18 mouse cellular contexts compared by ENCODE assay signal in genomic region chr10:110440396-110440795, GRCm38 (mm10). TPM values are rescaled to one million over a fixed set of nuclear protein-coding genes. Genes with fewer than 3 reads are reported as not detected.
DNase-seq lines count a peak whose midpoint lies in the region; ATAC-seq and TF ChIP-seq lines count a peak whose summit lies in the region.
"Had no signal": no experiment of that assay in that cellular context is flagged by ENCODE, and none has a peak within 500 bp of the region (broad histone marks: within the 10 kb centered on the region; RNA-seq: fewer than 3 reads in every experiment).

No protein-coding gene starts in this region.

- WGBS in hindbrain, postnatal 0 days: 71% methylated on average over 2 of the region's 2 CpGs
- WGBS in midbrain, embryonic 13.5 days: 82% methylated on average over 2 of the region's 2 CpGs

- H3K36me3 ChIP-seq in hindbrain, postnatal 0 days (ENCODE audit: insufficient read depth, low read length): no peaks in the 10 kb centered on the region
- H3K36me3 ChIP-seq in midbrain, embryonic 13.5 days: no peaks in the 10 kb centered on the region
- H3K36me3 ChIP-seq: embryonic facial prominence, embryonic 13.5 days; forebrain, embryonic 10.5 days; limb, embryonic 13.5 days; neural tube, embryonic 13.5 days had no signal

- H3K9ac ChIP-seq in hindbrain, postnatal 0 days (replicated peaks; ENCODE audit: low read length): no peak overlapping the region
- H3K9ac ChIP-seq in midbrain, embryonic 13.5 days (replicated peaks): no peak overlapping the region
- H3K9ac ChIP-seq: embryonic facial prominence, embryonic 13.5 days; limb, embryonic 13.5 days; neural tube, embryonic 13.5 days had no signal

- H3K27ac ChIP-seq in left cerebral cortex, adult 2 months: peak overlapping the region; percentile 69
- H3K27ac ChIP-seq in hindbrain, postnatal 0 days: no peak overlapping the region
- no peak overlapping the region for H3K27ac ChIP-seq in midbrain, embryonic 13.5 days
- H3K27ac ChIP-seq: embryonic facial prominence, embryonic 13.5 days; forebrain, embryonic 10.5 days; limb, embryonic 13.5 days; neural tube, embryonic 13.5 days had no signal

- intact Hi-C loops in left cerebral cortex, adult 2 months (cut with DNase I): loop anchor here (1.0 to 2.0 kb wide), 6 partner anchors 9 to 132 kb away; no protein-coding TSS in a partner anchor
- intact Hi-C loops in heart, postnatal 10 days (cut with DNase I): loop anchor here (5.0 kb wide), 1 partner anchor 207 kb away; no protein-coding TSS in a partner anchor

- H3K4me1 ChIP-seq in hindbrain, postnatal 0 days (ENCODE audit: insufficient read depth, low read length): no peaks in the 10 kb centered on the region
- 0 out of 2 replicates have a peak, but pooled peaks cover 12% of the 10 kb centered on the region for H3K4me1 ChIP-seq in midbrain, embryonic 13.5 days (replicated peaks)
- H3K4me1 ChIP-seq: embryonic facial prominence, embryonic 13.5 days; forebrain, embryonic 10.5 days; limb, embryonic 13.5 days had no signal

- TF ChIP-seq CTCF in left cerebral cortex, adult 2 months (IDR thresholded peaks at IDR 0.05): no peak
- no peak for TF ChIP-seq CTCF in hindbrain, postnatal 0 days (IDR thresholded peaks at IDR 0.05; ENCODE audit: low read depth)

- no peak overlapping the region for H3K4me3 ChIP-seq in left cerebral cortex, adult 2 months
- no peak overlapping the region for H3K4me3 ChIP-seq in hindbrain, postnatal 0 days (ENCODE audit: low read length)
- no peak overlapping the region for H3K4me3 ChIP-seq in midbrain, embryonic 13.5 days (replicated peaks)
- H3K4me3 ChIP-seq: embryonic facial prominence, embryonic 13.5 days; forebrain, embryonic 10.5 days; limb, embryonic 13.5 days; neural tube, embryonic 13.5 days had no signal

- H3K4me2 ChIP-seq in hindbrain, postnatal 0 days (ENCODE audit: low read depth, low read length): no peak overlapping the region
- H3K4me2 ChIP-seq in midbrain, embryonic 13.5 days (replicated peaks): no peak overlapping the region
- H3K4me2 ChIP-seq: embryonic facial prominence, embryonic 13.5 days; limb, embryonic 13.5 days; neural tube, embryonic 13.5 days had no signal

- no peak for ATAC-seq in hindbrain, postnatal 0 days
- no peak for ATAC-seq in midbrain, embryonic 13.5 days
- ATAC-seq: activated CD4-positive, CD25-positive, alpha-beta regulatory T cell, adult 4 months; inflammation-experienced regulatory T-cells, adult 6 months had no signal

- H3K27me3 ChIP-seq in hindbrain, postnatal 0 days (ENCODE audit: insufficient read depth, low read length): no peaks in the 10 kb centered on the region
- H3K27me3 ChIP-seq in midbrain, embryonic 13.5 days: no peaks in the 10 kb centered on the region
- H3K27me3 ChIP-seq: CH12.LX; embryonic facial prominence, embryonic 13.5 days; limb, embryonic 13.5 days; neural tube, embryonic 13.5 days had no signal

- peak; percentile 13 for DNase-seq in cerebellum, adult 11-12 months
- DNase-seq in cerebellum, adult 11 months: no peak
- DNase-seq in frontal cortex, postnatal 14 days (ENCODE audit: low spot score in 2 of 2): peak; percentile 40 to 54
- peak; percentile 69 to 82 for DNase-seq in left cerebral cortex, adult 2 months (ENCODE audit: extremely low spot score in 1 of 2, low spot score in 2 of 2)
- peak; percentile 72 to 84 for DNase-seq in right cerebral cortex, postnatal 36 days (ENCODE audit: low spot score in 2 of 2)
- no peak for DNase-seq in hindbrain, postnatal 0 days (ENCODE audit: low spot score)
- DNase-seq in heart, postnatal 10 days: no peak
- DNase-seq: kidney, postnatal 14 days; lung, postnatal 4 days had no signal

- H3K9me3 ChIP-seq in hindbrain, postnatal 0 days (ENCODE audit: low read length): no peaks in the 10 kb centered on the region
- no peaks in the 10 kb centered on the region for H3K9me3 ChIP-seq in midbrain, embryonic 13.5 days
- H3K9me3 ChIP-seq: embryonic facial prominence, embryonic 13.5 days; forebrain, embryonic 10.5 days; limb, embryonic 13.5 days; neural tube, embryonic 13.5 days had no signal

RNA-seq across cellular contexts. Expression of gene Nav3, which starts 15.6 kb away (rescaled TPM):
- 100 to 1,000 TPM; 116 to 136 TPM for total RNA-seq in left cerebral cortex, adult 2 months (2021)
- total RNA-seq in hindbrain, postnatal 0 days (2014; rRNA removed): 98.1 and 125 TPM in 2 replicates
- 18.2 and 19.2 TPM in 2 replicates for polyA plus RNA-seq in hindbrain, postnatal 0 days (2015; fragmentation: Nextera tagmentation; extraction: Ambion mirVana)
- 19.5 and 20.2 TPM in 2 replicates for polyA plus RNA-seq in midbrain, embryonic 13.5 days (2015; fragmentation: Nextera tagmentation; extraction: Ambion mirVana)
- 10 to 100 TPM; 14.6 to 20.6 TPM for total RNA-seq in heart, postnatal 10 days (2021)
- total RNA-seq: common myeloid progenitor, adult 5-6 weeks had no signal

Comparison
In these comparisons a context has a peak if more than half of its experiments do, and no peak if none do; other contexts are left out.
1. DNase-seq: peak in cerebellum, adult 11-12 months (single experiment), frontal cortex, postnatal 14 days (2 of 2), left cerebral cortex, adult 2 months (2 of 2) and right cerebral cortex, postnatal 36 days (2 of 2); none in cerebellum, adult 11 months (single experiment), hindbrain, postnatal 0 days (single experiment) and heart, postnatal 10 days (0 of 2).